44 mouse cellular contexts compared by ENCODE assay signal in genomic region chr16:58616878-58617277, GRCm38 (mm10). TPM values are rescaled to one million over a fixed set of nuclear protein-coding genes. Genes with fewer than 3 reads are reported as not detected.
"Had no signal": no experiment of that assay in that cellular context is flagged by ENCODE, and none has a peak within 500 bp of the region (broad histone marks: within the 10 kb centered on the region; RNA-seq: fewer than 3 reads in every experiment).

Gene Gm813, minus strand, starts transcription at chr16:58616978.

- H3K27me3 ChIP-seq: limb, embryonic 12.5 days; limb, embryonic 13.5 days; limb, embryonic 15.5 days; liver, embryonic 12.5 days; liver, embryonic 13.5 days; liver, embryonic 15.5 days; lung, embryonic 15.5 days; midbrain, embryonic 12.5 days; midbrain, embryonic 13.5 days; midbrain, embryonic 15.5 days had no signal

- ATAC-seq: liver, embryonic 12.5 days; liver, postnatal 0 days; midbrain, embryonic 13.5 days; midbrain, embryonic 15.5 days; midbrain, embryonic 16.5 days had no signal

- H3K36me3 ChIP-seq: limb, embryonic 10.5 days; limb, embryonic 12.5 days; limb, embryonic 13.5 days; limb, embryonic 15.5 days; liver, embryonic 12.5 days; liver, embryonic 13.5 days; liver, embryonic 15.5 days; lung, embryonic 15.5 days; midbrain, embryonic 10.5 days; midbrain, embryonic 12.5 days; midbrain, embryonic 13.5 days; midbrain, embryonic 15.5 days had no signal

- H3K4me3 ChIP-seq: left cerebral cortex, adult 2 months; limb, embryonic 10.5 days; limb, embryonic 12.5 days; limb, embryonic 13.5 days; limb, embryonic 15.5 days; liver, embryonic 12.5 days; liver, embryonic 13.5 days; liver, embryonic 15.5 days; lung, embryonic 15.5 days; midbrain, embryonic 10.5 days; midbrain, embryonic 12.5 days; midbrain, embryonic 13.5 days; midbrain, embryonic 15.5 days; myocyte had no signal

- H3K27ac ChIP-seq: left cerebral cortex, adult 2 months; limb, embryonic 10.5 days; limb, embryonic 12.5 days; limb, embryonic 13.5 days; limb, embryonic 15.5 days; liver, embryonic 12.5 days; liver, embryonic 13.5 days; liver, embryonic 14.5 days; liver, embryonic 15.5 days; lung, embryonic 15.5 days; macrophage; midbrain, embryonic 10.5 days; midbrain, embryonic 12.5 days; midbrain, embryonic 13.5 days; midbrain, embryonic 15.5 days had no signal

- H3K9me3 ChIP-seq: limb, embryonic 10.5 days; limb, embryonic 12.5 days; limb, embryonic 13.5 days; limb, embryonic 15.5 days; liver, embryonic 12.5 days; liver, embryonic 13.5 days; liver, embryonic 15.5 days; lung, embryonic 15.5 days; midbrain, embryonic 10.5 days; midbrain, embryonic 12.5 days; midbrain, embryonic 13.5 days; midbrain, embryonic 15.5 days had no signal

- DNase-seq: left cerebral cortex, postnatal 4 days; liver; liver, embryonic 13.5 days; liver, postnatal 0 days; lung, adult 2 months; lung, postnatal 10 days; lung, postnatal 14 days; lung, postnatal 4 days; midbrain, embryonic 14.5 days had no signal

- H3K4me1 ChIP-seq: limb, embryonic 10.5 days; limb, embryonic 15.5 days; liver, embryonic 15.5 days; lung, embryonic 15.5 days; midbrain, embryonic 10.5 days; midbrain, embryonic 12.5 days; midbrain, embryonic 13.5 days; midbrain, embryonic 15.5 days had no signal

RNA-seq across cellular contexts. Expression of gene Gm813, which starts in this region (rescaled TPM):
- total RNA-seq: left cerebral cortex, adult 2 months; left cerebral cortex, adult 8-10 months; left cerebral cortex, postnatal 10 days; left cerebral cortex, postnatal 14 days; left cerebral cortex, postnatal 25 days; left cerebral cortex, postnatal 36 days; left cerebral cortex, postnatal 4 days; liver, adult 2 months; megakaryocyte progenitor cell, adult 5-6 weeks; megakaryocyte-erythroid progenitor cell, adult 5-6 weeks; midbrain, postnatal 0 days; monocyte, adult 5-6 weeks had no signal
- polyA plus RNA-seq: limb, embryonic 10.5 days; limb, embryonic 11.5 days; limb, embryonic 12.5 days; limb, embryonic 13.5 days; limb, embryonic 14.5 days; limb, embryonic 15.5 days; liver, adult 2 months; liver, embryonic 11.5 days; liver, embryonic 12.5 days; liver, embryonic 13.5 days; liver, embryonic 14.5 days; liver, embryonic 15.5 days; liver, embryonic 16.5 days; liver, postnatal 0 days; lung, adult 2 months; lung, embryonic 14.5 days; lung, embryonic 15.5 days; lung, embryonic 16.5 days; lung, postnatal 0 days; macrophage; midbrain, embryonic 10.5 days; midbrain, embryonic 11.5 days; midbrain, embryonic 12.5 days; midbrain, embryonic 13.5 days; midbrain, embryonic 14.5 days; midbrain, embryonic 15.5 days; midbrain, embryonic 16.5 days; midbrain, postnatal 0 days; myocyte; neural tube, embryonic 11.5 days had no signal
